Mouse (Mus musculus): Measurements from ENCODE around the gene Arl16.
"Not testable (repeated sequence)": the region's sequence is repeated elsewhere in the genome, so short reads cannot be mapped to it uniquely, and the experiment has no call there.

Arl16 gene

GRCm38 (mm10) chr11:120467051-120467735 is at the start of gene Arl16:
TSS of gene Arl16 (minus strand) at chr11:120467607.
- peak; percentile 91 to 94 for DNase-seq (ENCODE audit: low spot score in 2 of 2)

DNA sequence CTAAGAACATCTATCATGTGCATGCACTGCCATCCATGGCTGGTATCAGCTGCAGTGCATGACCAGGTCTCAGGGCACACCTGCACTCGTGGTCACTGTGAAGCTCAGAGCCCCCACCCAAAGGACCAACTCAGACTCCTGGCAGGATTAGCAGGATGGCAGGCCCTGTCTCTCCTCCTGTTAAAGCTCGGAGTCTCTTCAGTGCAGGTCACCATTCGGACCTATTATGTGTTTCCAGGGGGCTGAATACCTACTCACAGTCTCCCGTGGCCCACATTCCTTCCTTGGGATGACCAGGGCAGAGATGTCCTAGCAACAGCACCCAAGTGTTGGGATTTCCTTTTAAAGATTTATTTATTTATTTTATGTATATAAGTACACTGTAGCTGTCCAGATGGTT is 49.7 kb upstream of the Arl16 start:
- DNase-seq (ENCODE audit: low spot score in 2 of 2), result no peak

- DNase-seq (ENCODE audit: low spot score in 2 of 2), result peak; percentile 83 to 92
These were observed 48.2 kb upstream of the Arl16 start for GRCm38 (mm10) chr11:120515611-120516010.

DNA sequence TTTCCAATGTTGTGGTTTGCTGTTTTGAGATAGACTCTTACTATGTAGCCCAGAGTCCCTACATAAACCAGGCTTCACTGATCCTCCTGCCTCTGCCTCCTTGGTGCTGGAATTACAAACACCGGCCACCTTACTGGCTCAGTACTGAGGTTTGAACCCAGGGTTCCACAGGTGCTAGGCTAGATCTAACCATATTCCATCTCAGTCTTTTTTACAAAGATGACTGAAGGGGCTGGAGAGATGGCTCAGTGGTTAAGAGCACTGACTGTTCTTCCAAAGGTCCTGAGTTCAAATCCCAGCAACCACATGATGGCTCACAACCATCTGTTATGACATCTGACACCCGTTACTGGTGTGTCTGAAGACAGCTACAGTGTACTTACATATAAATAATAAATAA is 46.9 kb upstream of the Arl16 start:
- DNase-seq (ENCODE audit: low spot score in 2 of 2), result not testable (repeated sequence)

DNA sequence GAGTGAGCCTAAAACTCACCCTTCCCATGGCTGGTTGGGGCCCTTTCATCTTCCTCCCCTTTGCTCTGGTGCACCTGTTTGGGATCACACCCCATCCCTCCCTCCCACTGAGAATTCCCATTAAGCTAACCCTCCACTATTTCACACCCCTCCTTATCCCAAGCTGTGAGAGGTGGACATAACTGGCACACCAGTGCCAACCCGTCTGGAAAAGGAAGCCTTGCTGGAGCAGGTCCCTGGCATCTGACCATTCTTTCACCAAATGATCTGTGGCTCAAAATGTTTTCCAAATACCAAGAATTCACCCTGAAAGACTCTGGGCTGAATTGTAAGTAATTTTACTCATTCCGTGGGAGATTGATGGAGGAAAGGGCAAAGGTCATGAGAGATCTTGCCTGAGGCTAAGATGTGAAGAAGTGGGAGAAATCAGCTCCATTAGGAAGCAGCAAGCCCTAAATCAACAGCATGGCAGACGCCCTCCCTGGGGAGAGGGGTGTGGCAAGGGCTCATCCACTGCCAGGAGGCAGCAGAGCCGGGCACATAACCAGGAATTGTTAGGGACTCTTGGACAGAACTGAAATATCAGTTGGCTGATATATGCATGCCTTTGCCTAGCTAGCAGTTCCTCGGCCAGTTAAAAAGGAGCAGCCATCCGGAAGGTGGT is 45.5 kb upstream of the Arl16 start:
- no peak for DNase-seq (ENCODE audit: low spot score in 2 of 2)

DNA sequence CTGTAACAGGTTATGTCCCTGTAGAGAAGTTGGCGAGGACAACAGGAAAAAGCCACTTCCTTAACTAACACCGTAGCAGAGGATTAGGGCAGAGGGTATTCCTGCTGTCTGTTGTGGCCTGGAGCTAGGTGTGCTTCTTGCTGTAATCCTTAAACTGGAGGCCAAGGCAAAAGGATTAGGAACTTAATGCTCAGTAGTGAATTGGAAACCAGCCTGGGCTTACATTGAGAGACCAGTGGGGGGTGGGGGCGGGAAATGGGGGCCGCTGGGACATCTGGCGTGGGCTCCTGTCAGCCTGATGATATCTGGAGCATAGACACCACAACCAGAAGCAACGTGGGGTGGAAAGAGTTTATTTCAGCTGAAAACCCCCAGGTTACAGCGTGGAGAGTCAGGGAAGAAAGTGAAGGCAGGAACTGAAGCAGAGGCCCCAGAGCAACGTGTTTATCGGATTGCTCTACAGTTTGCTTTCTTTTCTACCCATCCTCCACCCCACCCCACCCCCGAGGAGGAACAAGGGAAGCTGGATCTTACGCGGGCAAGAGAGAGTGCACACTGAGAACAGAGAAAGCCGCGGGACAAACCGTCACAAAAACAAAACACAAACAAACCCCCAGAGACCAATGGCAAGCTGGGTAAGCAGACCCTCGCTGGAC is 43.1 kb upstream of the Arl16 start:
- DNase-seq (ENCODE audit: low spot score in 2 of 2), result no peak

DNA sequence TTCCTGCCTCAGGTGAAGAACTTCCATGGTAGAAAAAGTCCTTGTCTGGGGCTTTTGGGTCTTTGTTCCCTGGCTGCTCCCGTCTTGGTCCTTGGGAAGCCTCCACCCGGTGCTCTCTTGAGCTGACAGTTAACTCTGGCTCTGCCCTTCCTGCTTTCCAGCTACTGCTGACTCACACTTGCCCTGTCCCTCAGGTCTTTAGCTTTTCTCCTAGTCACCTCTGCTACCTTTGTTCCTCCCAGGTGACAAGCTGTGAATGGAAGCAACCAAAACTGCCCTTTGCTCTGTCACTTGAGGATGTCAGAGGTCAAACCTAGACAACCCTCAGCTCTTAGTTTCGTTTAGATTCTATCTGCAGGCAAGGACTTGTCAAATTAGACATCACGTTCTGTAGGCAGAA is 42.5 kb upstream of the Arl16 start:
- no peak for DNase-seq (ENCODE audit: low spot score in 2 of 2)

GRCm38 (mm10) chr11:120508290-120508870 is 41.0 kb upstream of the Arl16 start:
- no peak for DNase-seq (ENCODE audit: low spot score in 2 of 2)

DNA sequence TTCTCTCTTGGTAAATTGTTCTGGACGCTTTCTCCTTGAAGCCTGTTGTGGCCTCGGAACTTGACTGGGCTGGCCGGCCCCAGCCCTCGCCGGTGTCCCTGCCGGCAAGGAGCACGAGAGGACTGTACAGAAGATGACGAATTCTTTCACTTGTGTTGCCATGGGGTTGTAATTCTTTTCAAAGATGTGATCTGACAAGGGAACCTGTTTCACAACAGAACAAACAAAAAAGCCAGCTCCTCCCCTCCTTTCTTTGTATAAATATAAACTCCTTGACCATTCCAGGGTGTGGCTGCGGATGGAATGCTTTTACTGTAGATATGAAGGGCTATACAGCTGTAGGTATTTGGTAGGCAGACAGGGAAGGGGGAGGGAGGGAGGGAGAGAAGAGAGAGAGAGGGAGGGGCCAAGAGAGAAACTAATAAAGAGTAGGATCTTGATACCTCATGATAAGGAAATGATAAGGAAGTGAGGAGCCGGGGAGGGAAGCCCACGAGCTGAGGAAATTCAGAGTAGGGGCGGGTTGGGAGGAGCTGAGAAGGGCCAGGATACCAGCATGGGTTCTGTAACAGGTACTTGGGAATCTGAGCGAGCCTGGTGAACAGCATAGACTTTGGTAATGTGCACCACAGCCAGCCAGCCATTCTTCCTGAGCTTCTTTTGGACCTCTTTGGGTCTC is 40.3 kb upstream of the Arl16 start:
- no peak for DNase-seq (ENCODE audit: low spot score in 2 of 2)

GRCm38 (mm10) chr11:120506899-120507298 is 39.5 kb upstream of the Arl16 start:
- peak in 1 of 2 experiments; percentile 59 for DNase-seq (ENCODE audit: low spot score in 2 of 2)

DNA sequence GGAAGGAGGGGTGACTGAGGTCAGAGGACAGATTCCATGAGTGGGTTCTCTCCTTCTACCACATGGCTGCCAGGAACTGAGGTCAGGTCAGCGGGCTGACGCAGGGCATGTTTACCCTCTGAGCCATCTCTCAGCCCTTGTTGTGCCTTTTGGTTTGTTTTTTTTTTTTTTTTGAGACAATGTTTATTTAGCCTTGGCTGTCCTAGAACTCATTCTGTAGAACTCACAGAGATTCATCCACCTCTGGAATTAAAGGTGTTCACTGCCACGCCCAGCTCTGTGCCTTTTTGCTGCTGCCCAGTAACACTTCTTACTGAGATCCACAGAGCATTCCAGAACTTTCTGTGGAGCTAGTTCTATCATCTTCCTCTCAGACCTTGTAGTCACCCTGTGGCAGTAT is 38.3 kb upstream of the Arl16 start:
- no peak for DNase-seq (ENCODE audit: low spot score in 2 of 2)

- no peak for DNase-seq (ENCODE audit: low spot score in 2 of 2)
These were observed 34.3 kb upstream of the Arl16 start for GRCm38 (mm10) chr11:120501701-120502100.

DNA sequence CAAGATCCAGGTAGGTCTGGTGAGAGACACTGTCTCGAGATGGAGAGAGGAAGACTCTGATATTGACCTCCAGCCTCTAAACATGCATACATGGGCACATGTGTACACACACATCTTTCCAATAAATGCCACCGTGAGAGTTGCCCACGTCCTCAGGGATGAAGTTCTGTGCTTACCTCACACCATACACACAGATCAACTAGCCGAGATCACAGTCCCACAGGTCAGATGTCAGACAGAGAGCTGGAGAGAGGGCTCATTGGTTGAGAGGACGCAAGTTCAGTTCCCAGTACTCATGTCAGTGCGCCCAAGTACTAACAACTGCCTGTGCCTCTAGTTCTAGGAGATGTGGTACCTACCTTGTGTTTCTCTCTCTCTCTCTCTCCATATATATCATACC is 33.6 kb upstream of the Arl16 start:
- no peak for DNase-seq (ENCODE audit: low spot score in 2 of 2)

- peak in 1 of 2 experiments; percentile 60 for DNase-seq (ENCODE audit: low spot score in 2 of 2)
These were observed 33.0 kb upstream of the Arl16 start for GRCm38 (mm10) chr11:120500357-120500756.

DNA sequence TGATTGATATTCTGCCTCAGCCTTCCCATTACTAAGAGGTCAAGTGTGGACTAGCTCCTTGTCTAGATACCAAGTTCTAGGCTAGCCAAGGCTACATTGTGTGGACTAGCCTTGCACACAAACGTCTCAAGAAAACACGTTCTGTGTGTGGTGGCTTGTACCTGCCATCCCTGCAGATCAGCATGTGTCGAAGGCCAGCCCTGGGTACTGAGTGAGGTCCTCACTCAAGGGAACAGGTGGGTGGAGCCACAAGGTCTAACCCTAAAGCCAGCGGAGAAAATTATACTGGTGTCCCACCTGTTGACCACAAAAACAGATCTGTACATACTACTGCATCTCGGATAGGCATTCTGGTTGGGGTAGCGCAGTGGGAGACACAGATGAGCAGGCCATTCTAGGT is 32.5 kb upstream of the Arl16 start:
- no peak for DNase-seq (ENCODE audit: low spot score in 2 of 2)

DNA sequence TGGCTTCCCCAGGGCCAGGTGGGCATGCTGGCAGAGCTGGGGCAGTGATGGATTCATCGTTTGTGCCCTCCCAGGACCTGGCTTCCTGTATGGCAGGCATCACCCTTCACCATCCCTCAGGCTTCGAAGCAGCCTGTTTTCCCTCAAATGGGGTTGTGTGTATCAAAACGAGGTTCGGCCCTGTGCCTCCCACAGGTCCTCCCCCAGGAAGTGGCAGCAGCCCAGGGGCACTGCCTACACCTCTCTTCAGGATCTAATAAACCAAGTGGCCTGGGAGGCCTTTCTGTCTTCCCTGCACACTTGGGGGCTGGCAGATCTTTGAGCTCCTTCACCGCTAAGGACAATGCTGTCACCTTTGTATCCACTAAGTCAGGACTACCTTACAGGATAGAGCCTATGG is 31.5 kb upstream of the Arl16 start:
- no peak for DNase-seq (ENCODE audit: low spot score in 2 of 2)

- no peak for DNase-seq (ENCODE audit: low spot score in 2 of 2)
These were observed 30.8 kb upstream of the Arl16 start for GRCm38 (mm10) chr11:120498226-120498625.

DNA sequence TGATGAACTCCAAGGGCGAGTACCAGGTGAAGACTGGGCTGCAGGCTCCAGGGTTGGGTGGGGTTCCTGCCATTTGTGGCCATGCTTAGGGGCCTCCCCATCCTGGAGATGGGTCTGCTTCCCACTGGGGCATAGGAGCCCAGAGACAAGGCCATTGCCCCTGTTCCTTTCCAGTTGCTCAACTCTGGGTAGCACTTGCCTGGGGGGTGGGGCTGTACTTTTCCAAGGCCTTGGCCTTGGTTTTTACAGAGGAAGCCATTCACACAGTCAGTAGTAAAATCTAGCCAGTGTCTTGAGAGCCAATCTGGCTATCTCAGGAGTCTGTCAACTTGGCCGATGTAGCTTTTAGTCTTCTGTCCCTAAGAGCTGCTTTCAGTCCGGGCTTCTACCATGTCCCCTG is 30.0 kb upstream of the Arl16 start:
- no peak for DNase-seq (ENCODE audit: low spot score in 2 of 2)

DNA sequence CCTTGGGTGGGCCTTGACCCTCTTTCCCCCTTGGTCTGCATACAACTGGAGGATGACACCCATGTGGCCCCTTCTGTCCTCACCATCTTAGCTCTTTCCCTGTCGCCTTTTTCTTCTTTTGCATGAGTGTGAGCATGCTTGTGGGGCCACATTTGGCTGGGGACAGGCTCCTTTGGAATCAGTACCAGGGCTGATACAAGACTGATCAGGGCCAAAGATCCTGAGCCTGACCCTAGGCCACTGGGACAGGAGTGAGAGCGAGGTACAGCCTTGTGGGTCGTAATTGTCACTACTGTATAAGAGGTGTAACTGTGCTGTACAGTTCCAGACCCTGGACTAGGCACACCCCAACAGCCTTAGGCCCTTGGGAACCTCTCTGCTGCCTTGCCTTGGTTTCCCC is 26.5 kb upstream of the Arl16 start:
- no peak for DNase-seq (ENCODE audit: low spot score in 2 of 2)

DNA sequence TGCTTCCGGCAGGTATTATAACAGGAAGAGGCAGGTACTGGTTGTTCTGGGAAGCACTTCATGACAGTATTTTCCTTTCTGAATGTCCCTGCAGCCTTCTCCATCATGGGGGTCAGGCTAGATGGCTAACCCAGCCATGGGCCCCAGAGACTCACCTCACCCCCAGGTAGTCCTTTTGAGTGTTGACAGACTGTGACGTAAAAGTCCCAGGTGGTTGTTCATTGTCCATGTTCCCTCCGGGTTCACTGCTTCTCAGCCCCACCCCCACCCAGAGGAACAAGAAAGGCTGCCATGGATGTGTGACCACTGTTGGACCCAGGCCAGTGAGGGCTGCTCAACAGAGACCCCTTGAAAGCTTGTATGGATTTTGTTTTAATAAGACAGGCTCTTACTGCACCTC is 25.9 kb upstream of the Arl16 start:
- DNase-seq (ENCODE audit: low spot score in 2 of 2), result no peak

GRCm38 (mm10) chr11:120492878-120493203 is 25.4 kb upstream of the Arl16 start:
- no peak for DNase-seq (ENCODE audit: low spot score in 2 of 2)

Measured in urinary bladder, postnatal 4 days (tissue).